Mouse (Mus musculus): ENCODE results near the gene Adamts7. TPM values are rescaled to one million over a fixed set of nuclear protein-coding genes. Genes with fewer than 3 reads are reported as not detected.

The Adamts7 gene
- polyA plus RNA-seq (2015; fragmentation: Nextera tagmentation; extraction: Ambion mirVana): 3.7 and 4.5 TPM in 2 replicates

GRCm38 (mm10) chr9:90162926-90163748, at the start of gene Adamts7:
Adamts7 (plus strand) TSS chr9:90163069.

GRCm38 (mm10) chr9:90114567-90115307, 48.1 kb upstream of the Adamts7 start, which contains the start of gene Morf4l1:
Morf4l1 (minus strand) TSS chr9:90114774.

Other genes with a start within 250 kb of the Adamts7 start
- 207 and 221 TPM in 2 replicates for gene Ctsh, start 108.9 kb upstream of the Adamts7 start, polyA plus RNA-seq (2015; fragmentation: Nextera tagmentation; extraction: Ambion mirVana)
- gene Morf4l1, start 48.3 kb upstream of the Adamts7 start, polyA plus RNA-seq (2015; fragmentation: Nextera tagmentation; extraction: Ambion mirVana): 323 and 342 TPM in 2 replicates
- gene Tbc1d2b, start 107.7 kb downstream of the Adamts7 start, polyA plus RNA-seq (2015; fragmentation: Nextera tagmentation; extraction: Ambion mirVana): 7.6 and 8.1 TPM in 2 replicates